Mouse (Mus musculus) retina, postnatal 7 days (tissue): Measurements from ENCODE around the gene Kcnh7.
"Not testable (repeated sequence)": the region's sequence is repeated elsewhere in the genome, so short reads cannot be mapped to it uniquely, and the experiment has no call there.

Experiments used
- DNase-seq: peaks from one replicate; pipeline ENCODE4 v3.0.0-alpha.2; 2012; ENCODE audit warnings: low read depth, low spot score

The Kcnh7 gene

GRCm38 (mm10) chr2:62717270-62717669 lies 466.8 kb downstream of the Kcnh7 start:
- DNase-seq: no peak

GRCm38 (mm10) chr2:62715260-62715659 lies 468.8 kb downstream of the Kcnh7 start:
- DNase-seq: no peak

- not testable (repeated sequence) for DNase-seq
Measured at GRCm38 (mm10) chr2:62714362-62714761, 469.7 kb downstream of the Kcnh7 start.

GRCm38 (mm10) chr2:62709633-62710032 lies 474.5 kb downstream of the Kcnh7 start:
- DNase-seq: no peak

GRCm38 (mm10) chr2:62706313-62706712 lies 477.8 kb downstream of the Kcnh7 start:
- no peak for DNase-seq

- no peak for DNase-seq
Measured at GRCm38 (mm10) chr2:62685934-62686333, 498.2 kb downstream of the Kcnh7 start.

GRCm38 (mm10) chr2:62684989-62685595 lies 499.0 kb downstream of the Kcnh7 start:
- DNase-seq: no peak

- DNase-seq: no peak
Measured at GRCm38 (mm10) chr2:62681667-62682066, 502.4 kb downstream of the Kcnh7 start.

- no peak for DNase-seq
Measured at GRCm38 (mm10) chr2:62672788-62673187, 511.3 kb downstream of the Kcnh7 start.

- no peak for DNase-seq
Measured at GRCm38 (mm10) chr2:62670767-62671166, 513.3 kb downstream of the Kcnh7 start.

- no peak for DNase-seq
Measured at GRCm38 (mm10) chr2:62670301-62670700, 513.8 kb downstream of the Kcnh7 start.

GRCm38 (mm10) chr2:62669848-62670247 lies 514.2 kb downstream of the Kcnh7 start:
- DNase-seq: no peak

- DNase-seq: no peak
Measured at GRCm38 (mm10) chr2:62665536-62665935, 518.6 kb downstream of the Kcnh7 start.

- no peak for DNase-seq
Measured at GRCm38 (mm10) chr2:62664839-62665238, 519.2 kb downstream of the Kcnh7 start.

GRCm38 (mm10) chr2:62664135-62664670 lies 519.9 kb downstream of the Kcnh7 start, which contains the start of gene Gca:
TSS of gene Gca (plus strand) at chr2:62664285.
- peak; percentile 70 for DNase-seq

GRCm38 (mm10) chr2:62662560-62662959 lies 521.5 kb downstream of the Kcnh7 start:
- DNase-seq: no peak

GRCm38 (mm10) chr2:62660565-62660964 lies 523.5 kb downstream of the Kcnh7 start:
- DNase-seq: no peak

- no peak for DNase-seq
Measured at GRCm38 (mm10) chr2:62656072-62656471, 528.0 kb downstream of the Kcnh7 start.

GRCm38 (mm10) chr2:62654519-62655338 lies 529.4 kb downstream of the Kcnh7 start:
- DNase-seq: peak; percentile 58

GRCm38 (mm10) chr2:62652466-62652865 lies 531.6 kb downstream of the Kcnh7 start:
- DNase-seq: no peak

GRCm38 (mm10) chr2:62651890-62652289 lies 532.2 kb downstream of the Kcnh7 start:
- DNase-seq: no peak

GRCm38 (mm10) chr2:62646671-62647289 lies 537.3 kb downstream of the Kcnh7 start:
- DNase-seq: no peak
